Mouse (Mus musculus) G1E-ER4 (cell line): ENCODE results near the gene Grhl3. TPM values are rescaled to one million over a fixed set of nuclear protein-coding genes. Genes with fewer than 3 reads are reported as not detected.

Source experiments
- GATA1 ChIP-seq: IDR thresholded peaks from one replicate; pipeline ENCODE4 v1.8.0; 2012; ENCODE audit warnings: low read length, inconsistent platforms
- polyA plus RNA-seq: library from polyadenylated mRNA; stranded (reverse); fragments of >175 nt; gene quantifications from 2 replicates; pipeline ENCODE4 v1.2.3, GENCODE M21; 2012

Gene Grhl3
- polyA plus RNA-seq, 1 experiment, result not detected

- TF ChIP-seq GATA1, result no peak
These were observed 80.2 kb downstream of the Grhl3 start for GRCm38 (mm10) chr4:135493271-135493670.

Other genes with a start within 250 kb of the Grhl3 start
- 769 and 774 TPM in 2 replicates for gene Srrm1, start 220.3 kb downstream of the Grhl3 start, polyA plus RNA-seq
- 0.26 and 0.65 TPM in 2 replicates for gene Ncmap, start 175.4 kb downstream of the Grhl3 start, polyA plus RNA-seq
- gene Rcan3, start 139.8 kb downstream of the Grhl3 start, polyA plus RNA-seq, result 21.1 and 27.1 TPM in 2 replicates
- gene Stpg1, start 78.8 kb downstream of the Grhl3 start, polyA plus RNA-seq, result not detected in 2 replicates
- 27.0 and 34.5 TPM in 2 replicates for gene Nipal3, start 78.6 kb downstream of the Grhl3 start, polyA plus RNA-seq
- not detected in 2 replicates for gene Ifnlr1, start 112.7 kb upstream of the Grhl3 start, polyA plus RNA-seq
- gene Il22ra1, start 154.5 kb upstream of the Grhl3 start, polyA plus RNA-seq, result not detected in 2 replicates
- gene Myom3, start 186.1 kb upstream of the Grhl3 start, polyA plus RNA-seq, result not detected in 2 replicates